Mouse (Mus musculus): ENCODE data around the gene Tnip1. TPM values are rescaled to one million over a fixed set of nuclear protein-coding genes. Genes with fewer than 3 reads are reported as not detected.

Gene Tnip1
- polyA plus RNA-seq, 1 experiment, result 121 TPM

DNA sequence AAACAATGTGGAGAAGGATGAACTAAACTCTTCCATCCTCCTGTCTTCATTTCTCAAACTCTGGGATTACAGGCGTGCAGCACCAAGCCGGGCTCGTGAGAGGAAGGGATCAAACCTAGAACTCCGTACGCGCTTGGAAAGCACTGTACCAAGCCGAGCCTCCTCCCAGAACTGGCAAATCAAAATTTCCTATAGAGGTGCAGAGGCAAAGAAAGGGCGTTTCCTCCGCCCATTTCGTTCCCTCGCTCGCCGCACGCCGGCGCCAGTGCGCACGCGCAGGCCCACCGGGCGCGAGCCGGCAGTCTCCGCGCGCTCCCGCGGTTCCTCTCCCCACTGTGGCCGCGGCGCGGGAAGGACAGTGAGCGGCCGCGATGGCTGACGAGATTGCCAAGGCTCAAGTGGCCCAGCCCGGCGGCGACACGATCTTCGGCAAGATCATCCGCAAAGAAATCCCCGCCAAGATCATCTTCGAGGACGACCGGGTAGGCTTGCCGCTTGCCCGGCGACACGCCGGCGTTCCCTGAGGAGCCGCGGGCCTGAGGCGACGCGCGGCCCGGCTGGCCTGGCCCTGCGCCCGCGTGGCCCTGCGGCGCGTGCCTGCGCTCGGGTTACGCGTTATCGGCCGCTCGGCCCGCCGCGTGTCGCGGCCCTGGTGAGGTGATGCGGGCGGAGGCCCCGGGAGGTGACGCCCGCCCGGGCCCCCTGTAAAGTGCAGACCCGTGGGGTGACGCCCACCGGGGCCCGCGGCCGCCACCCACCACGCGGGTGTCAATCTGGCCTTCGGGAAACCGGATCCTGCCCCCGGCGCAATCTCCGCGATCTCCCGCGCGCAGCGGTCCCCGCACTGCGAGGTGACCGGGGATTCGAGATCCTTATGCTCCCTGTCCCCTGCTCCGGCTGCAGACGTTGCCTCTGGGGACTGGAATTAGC, 96.3 kb downstream of the Tnip1 start, which contains the start of gene Hint1:
Gene Hint1, plus strand, starts transcription at position 265 of the 930 bp plus-strand sequence.
- peaks cover 6% of the 10 kb centered on the region for H3K4me1 ChIP-seq (replicated peaks; ENCODE audit: control insufficient read depth, insufficient read depth, low read length)
- H3K36me3 ChIP-seq (ENCODE audit: control insufficient read depth, insufficient read depth, low read length), result peaks cover 13% of the 10 kb centered on the region
- under 1% methylated on average over 107 of the region's 107 CpGs for WGBS
- H3K4me3 ChIP-seq (ENCODE audit: control insufficient read depth, insufficient read depth, low read length), result peak within 1 kb of the TSS; percentile 74
- peak; percentile 79; the same call in 1 of the 2 replicates for TF ChIP-seq POLR2A (IDR thresholded peaks at IDR 0.05; ENCODE audit: control insufficient read depth, extremely low read depth, insufficient read depth, low read length, poor library complexity)
- TF ChIP-seq CTCF (IDR thresholded peaks at IDR 0.05; ENCODE audit: borderline replicate concordance, control insufficient read depth, extremely low read depth, insufficient read depth, low read length, poor library complexity), result peak; percentile 54; the same call in 1 of the 2 replicates
- no peak within 1 kb of the TSS for H3K27ac ChIP-seq (ENCODE audit: control insufficient read depth, insufficient read depth, low read length)
- peak; percentile 94 for DNase-seq
- H3K27me3 ChIP-seq (ENCODE audit: control insufficient read depth, insufficient read depth, low read length), result no peaks in the 10 kb centered on the region

DNA sequence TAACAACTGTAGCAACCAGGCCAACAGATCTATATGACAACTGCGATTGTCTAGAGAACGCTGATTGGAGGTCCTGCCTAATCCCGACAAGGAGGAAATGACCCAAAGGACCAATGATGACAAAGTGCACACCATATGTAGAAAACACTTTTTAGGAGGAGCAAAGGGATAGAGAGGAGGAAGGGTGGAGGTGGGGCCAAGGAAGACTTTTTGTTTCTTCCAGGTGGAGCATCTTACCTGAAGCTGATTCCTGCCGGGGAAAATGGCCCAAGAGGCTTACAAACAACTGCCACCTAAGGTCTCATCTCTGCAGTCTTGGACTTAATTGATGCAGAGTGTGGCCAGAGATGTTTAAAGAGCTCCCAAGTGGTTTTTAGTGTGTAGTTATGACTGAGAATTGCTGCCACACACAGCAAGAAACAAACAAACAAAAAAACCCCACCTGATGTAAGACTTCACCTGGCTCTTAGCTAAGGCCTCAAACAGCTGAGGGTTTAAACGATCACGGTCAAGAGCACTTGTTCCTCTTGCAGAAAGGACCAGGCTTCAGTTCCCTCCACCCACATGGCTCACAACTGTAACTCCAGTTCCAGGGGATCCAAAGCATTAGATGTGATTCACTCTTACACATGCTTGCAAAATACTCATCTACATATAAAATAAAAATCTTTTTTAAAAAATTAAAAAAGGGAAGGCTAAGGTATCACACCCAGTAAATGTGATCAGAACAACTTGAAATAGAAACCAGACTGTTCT, 97.2 kb downstream of the Tnip1 start:
- H3K36me3 ChIP-seq (ENCODE audit: control insufficient read depth, insufficient read depth, low read length), result peaks cover 7% of the 10 kb centered on the region
- H3K4me1 ChIP-seq (replicated peaks; ENCODE audit: control insufficient read depth, insufficient read depth, low read length), result peaks cover 6% of the 10 kb centered on the region
- WGBS, result 64% methylated on average over 6 of the region's 6 CpGs
- TF ChIP-seq CTCF (IDR thresholded peaks at IDR 0.05; ENCODE audit: borderline replicate concordance, control insufficient read depth, extremely low read depth, insufficient read depth, low read length, poor library complexity) (no peak), POLR2A (IDR thresholded peaks at IDR 0.05; ENCODE audit: control insufficient read depth, extremely low read depth, insufficient read depth, low read length, poor library complexity) (no peak)
- H3K27ac ChIP-seq (ENCODE audit: control insufficient read depth, insufficient read depth, low read length), result no peak overlapping the region
- H3K4me3 ChIP-seq (ENCODE audit: control insufficient read depth, insufficient read depth, low read length), result peak overlapping the region; percentile 74
- no peak for DNase-seq
- no peaks in the 10 kb centered on the region for H3K27me3 ChIP-seq (ENCODE audit: control insufficient read depth, insufficient read depth, low read length)

DNA sequence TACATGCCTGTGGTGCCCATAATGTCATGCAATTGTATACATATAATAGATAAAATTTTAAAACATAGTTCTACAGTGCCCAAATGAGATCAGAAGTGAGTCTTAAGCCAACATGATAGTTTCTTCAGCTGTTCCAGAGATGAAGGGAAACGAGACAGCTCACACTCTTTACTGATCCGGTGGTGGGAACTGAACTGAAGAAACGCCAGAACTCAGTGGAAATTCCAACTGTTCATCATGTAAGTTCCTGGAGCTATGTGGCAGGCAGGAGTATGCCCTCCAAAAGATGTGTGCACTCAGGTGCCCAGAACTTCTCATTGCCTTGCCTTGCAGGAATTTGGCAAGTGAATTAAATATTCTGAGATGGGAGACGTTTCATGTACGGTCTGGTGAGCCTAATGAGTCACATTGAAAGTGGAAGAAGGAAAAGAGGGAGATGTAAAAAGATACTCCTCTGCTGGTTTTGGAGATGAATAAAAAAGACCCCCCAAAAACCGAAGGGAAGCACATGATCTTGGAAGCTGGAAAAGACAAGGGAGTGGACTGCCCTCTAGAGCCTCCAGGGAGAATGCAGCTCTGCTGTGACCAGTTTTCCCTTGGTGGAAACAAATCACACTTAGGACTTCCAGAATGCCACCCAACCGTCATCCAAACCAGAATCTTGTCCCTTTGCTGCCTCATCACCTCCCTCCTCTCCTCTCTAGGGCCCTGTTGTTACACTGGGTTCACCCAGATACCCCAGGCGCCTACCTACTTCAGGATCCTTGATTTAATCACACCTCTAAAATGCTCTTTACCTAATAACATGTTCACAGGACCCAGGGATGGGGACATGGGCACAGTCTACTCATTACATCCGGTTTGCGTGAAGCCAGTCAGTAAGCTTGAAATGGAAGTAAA, 99.8 kb downstream of the Tnip1 start:
- no peaks in the 10 kb centered on the region for H3K36me3 ChIP-seq (ENCODE audit: control insufficient read depth, insufficient read depth, low read length)
- peak; percentile 63 for DNase-seq
- peaks cover 6% of the 10 kb centered on the region for H3K4me1 ChIP-seq (replicated peaks; ENCODE audit: control insufficient read depth, insufficient read depth, low read length)
- TF ChIP-seq CTCF (IDR thresholded peaks at IDR 0.05; ENCODE audit: borderline replicate concordance, control insufficient read depth, extremely low read depth, insufficient read depth, low read length, poor library complexity) (no peak), POLR2A (IDR thresholded peaks at IDR 0.05; ENCODE audit: control insufficient read depth, extremely low read depth, insufficient read depth, low read length, poor library complexity) (no peak)
- H3K4me3 ChIP-seq (ENCODE audit: control insufficient read depth, insufficient read depth, low read length), result no peak overlapping the region
- WGBS, result 49% methylated on average over 10 of the region's 10 CpGs
- H3K27ac ChIP-seq (ENCODE audit: control insufficient read depth, insufficient read depth, low read length), result no peak overlapping the region
- H3K27me3 ChIP-seq (ENCODE audit: control insufficient read depth, insufficient read depth, low read length), result no peaks in the 10 kb centered on the region

DNA sequence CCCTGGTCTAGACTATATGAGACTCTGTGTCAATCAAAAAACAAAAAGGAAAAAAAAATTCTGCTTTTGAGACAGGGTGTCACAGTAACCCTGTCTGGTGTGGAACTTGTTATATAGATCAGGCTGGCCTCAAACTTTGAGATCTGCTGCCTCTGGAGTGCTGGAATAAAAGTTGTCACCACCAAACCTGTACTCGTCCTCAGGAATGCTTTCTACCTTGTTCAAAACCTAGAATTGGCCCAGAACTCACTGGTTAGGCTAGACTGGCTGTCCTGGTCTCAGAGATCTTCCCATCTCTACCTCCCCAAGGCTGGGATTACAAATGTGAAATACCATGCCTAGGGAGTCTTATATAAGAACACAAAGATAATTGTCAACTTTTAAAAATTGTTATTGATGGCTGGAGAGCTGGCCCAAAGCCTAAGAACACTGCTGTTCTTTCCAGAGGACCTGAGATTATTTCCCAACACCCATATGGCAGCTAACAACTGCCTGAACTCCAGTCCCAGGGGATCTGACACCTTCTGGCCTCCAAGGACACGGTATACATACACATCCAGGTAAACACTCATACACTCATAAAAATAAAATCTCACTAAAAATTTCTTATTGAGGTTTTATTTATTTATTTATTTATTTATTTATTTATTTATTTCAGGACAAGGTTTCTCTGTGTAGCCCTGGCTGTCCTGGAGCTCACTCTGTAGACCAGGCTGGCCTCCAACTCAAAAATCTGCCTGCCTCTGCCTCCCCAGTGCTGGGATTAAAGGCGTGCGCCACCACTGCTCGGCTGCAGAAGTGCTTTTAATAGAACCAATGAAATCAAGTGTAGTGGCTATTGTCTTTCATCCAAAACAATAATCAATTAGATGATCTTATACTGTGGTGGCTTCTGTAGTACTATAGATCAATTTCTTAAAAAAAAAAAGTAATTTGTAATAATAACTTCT, 101.0 kb downstream of the Tnip1 start:
- WGBS, result 95% methylated on average over 5 of the region's 5 CpGs
- Histone ChIP-seq H3K36me3 (ENCODE audit: control insufficient read depth, insufficient read depth, low read length) (no peaks in the 10 kb centered on the region), H3K27ac (ENCODE audit: control insufficient read depth, insufficient read depth, low read length) (no peak overlapping the region), H3K4me3 (ENCODE audit: control insufficient read depth, insufficient read depth, low read length) (no peak overlapping the region), H3K4me1 (replicated peaks; ENCODE audit: control insufficient read depth, insufficient read depth, low read length) (peaks cover 2% of the 10 kb centered on the region), H3K27me3 (ENCODE audit: control insufficient read depth, insufficient read depth, low read length) (no peaks in the 10 kb centered on the region)
- TF ChIP-seq POLR2A (IDR thresholded peaks at IDR 0.05; ENCODE audit: control insufficient read depth, extremely low read depth, insufficient read depth, low read length, poor library complexity) (no peak), CTCF (IDR thresholded peaks at IDR 0.05; ENCODE audit: borderline replicate concordance, control insufficient read depth, extremely low read depth, insufficient read depth, low read length, poor library complexity) (no peak)
- DNase-seq, result no peak

Other genes starting within 250 kb of the Tnip1 start
- gene Cdc42se2, start 175.2 kb downstream of the Tnip1 start, polyA plus RNA-seq (2012; rRNA removed), result 122 and 127 TPM in 2 replicates
- 2.9 and 3.5 TPM in 2 replicates for gene Lyrm7, start 102.0 kb downstream of the Tnip1 start, polyA plus RNA-seq (2012; rRNA removed)
- 322 and 336 TPM in 2 replicates for gene Hint1, start 96.5 kb downstream of the Tnip1 start, polyA plus RNA-seq (2012; rRNA removed)
- gene Gpx3, start 60.5 kb downstream of the Tnip1 start, polyA plus RNA-seq (2012; rRNA removed), result 120 and 133 TPM in 2 replicates
- gene Anxa6, start 70.5 kb upstream of the Tnip1 start, polyA plus RNA-seq (2012; rRNA removed), result 121 and 130 TPM in 2 replicates
- gene Ccdc69, start 115.2 kb upstream of the Tnip1 start, polyA plus RNA-seq (2012; rRNA removed), result 13.9 and 16.5 TPM in 2 replicates
- 37.2 and 39.9 TPM in 2 replicates for gene Gm2a, start 135.2 kb upstream of the Tnip1 start, polyA plus RNA-seq (2012; rRNA removed)
- 0.48 and 0.74 TPM in 2 replicates for gene Slc36a3, start 188.8 kb upstream of the Tnip1 start, polyA plus RNA-seq (2012; rRNA removed)
- gene Slc36a2, start 222.2 kb upstream of the Tnip1 start, polyA plus RNA-seq (2012; rRNA removed), result 38.6 and 44.6 TPM in 2 replicates
- gene Slc36a1, start 241.4 kb upstream of the Tnip1 start, polyA plus RNA-seq (2012; rRNA removed), result 60.3 and 65.3 TPM in 2 replicates